Mouse (Mus musculus) brain, embryonic 18.5 days (tissue): ENCODE data around the gene Btbd9.

Experiments used
- DNase-seq: peaks from one replicate; pipeline ENCODE4 v3.0.0-alpha.2; 2012; ENCODE audit warnings: low read depth, low spot score

Gene Btbd9

DNA sequence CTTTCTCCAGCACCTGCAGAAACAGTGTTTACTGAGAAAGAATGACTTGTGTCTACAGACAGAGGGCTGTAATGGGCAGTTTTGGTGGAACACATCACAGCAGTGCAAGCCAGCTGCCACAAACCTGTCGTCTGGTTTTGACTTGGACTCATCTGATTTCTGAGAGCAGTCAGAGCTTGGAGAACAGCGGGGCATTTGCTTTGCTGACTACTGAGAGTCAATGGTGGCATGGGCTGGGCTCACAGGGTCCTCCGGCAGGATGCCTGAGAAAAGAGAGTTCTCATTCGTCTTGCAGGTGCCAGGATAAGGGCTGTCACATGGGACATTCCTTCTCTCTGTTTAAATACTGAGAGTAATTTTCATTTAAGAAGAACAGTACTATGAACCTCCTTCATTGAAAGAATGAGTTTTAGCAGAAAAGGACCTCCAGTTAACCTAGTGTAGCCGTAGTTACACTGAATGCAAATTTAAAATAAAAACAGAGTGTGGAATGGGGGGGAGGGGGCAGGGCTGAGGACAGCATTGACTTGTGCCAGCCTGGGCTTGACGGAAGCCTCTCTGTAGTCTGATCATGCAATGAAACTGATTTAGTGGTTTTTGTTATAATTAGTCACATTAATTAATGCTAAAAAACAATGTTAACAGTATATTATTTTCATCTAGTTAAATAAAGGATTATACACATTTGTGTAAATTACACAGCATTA lies 122.0 kb downstream of the Btbd9 start:
- no peak for DNase-seq

DNA sequence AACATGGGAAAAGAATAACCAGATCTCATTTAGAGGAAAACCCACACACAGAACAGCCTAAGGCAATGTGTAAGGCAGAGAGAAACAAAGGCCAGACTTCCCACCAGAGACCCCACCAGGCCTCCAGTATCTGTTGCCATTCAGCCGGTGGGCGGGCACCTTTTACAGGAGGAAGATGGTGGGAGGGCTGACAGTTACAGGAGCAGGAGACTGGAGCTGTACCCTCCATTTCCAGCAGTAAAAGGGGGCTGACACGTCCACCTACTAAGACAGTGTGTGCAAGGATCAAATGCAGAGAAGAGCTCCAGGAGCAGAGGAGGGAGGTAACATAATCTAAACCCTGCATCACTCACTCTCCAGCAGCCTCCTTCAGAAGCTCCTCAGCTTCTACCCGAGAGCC lies 123.0 kb downstream of the Btbd9 start:
- no peak for DNase-seq

DNA sequence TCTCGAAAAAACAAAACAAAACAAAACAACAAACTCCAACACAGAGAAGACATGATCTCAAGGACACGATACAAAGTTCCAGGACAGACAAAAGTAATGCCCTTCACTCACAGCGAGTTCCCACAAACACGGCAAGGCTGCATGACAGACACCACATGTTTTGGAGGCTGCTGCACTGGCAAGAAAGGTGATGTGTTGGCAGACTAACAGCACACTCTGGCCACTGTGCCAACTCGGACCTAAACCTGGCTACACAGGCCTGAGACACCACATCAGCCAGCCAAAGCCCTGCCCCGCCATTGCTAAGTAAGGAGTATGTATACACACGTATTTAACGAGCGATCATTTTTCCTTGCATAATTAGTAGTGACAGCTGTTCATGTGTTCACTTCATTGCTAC lies 123.9 kb downstream of the Btbd9 start:
- DNase-seq, result no peak

DNA sequence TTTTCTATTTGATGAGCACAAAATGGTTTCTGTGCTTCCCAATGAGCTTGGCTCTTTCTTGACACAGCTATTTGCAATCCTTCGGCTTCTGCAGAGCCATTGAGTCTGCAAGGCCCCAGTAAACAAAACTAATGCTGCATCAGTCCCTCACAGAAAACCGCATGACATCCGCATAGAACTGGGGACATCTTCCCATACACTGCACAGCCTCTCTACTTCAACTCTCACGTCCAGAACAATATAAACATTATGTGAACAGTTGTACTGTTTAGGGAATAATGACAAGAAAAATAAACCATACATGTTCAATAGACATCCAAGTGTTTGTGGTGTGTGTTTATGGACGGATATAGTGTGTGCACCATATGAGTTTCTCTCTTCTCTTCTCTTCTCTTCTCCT lies 127.7 kb downstream of the Btbd9 start:
- no peak for DNase-seq

DNA sequence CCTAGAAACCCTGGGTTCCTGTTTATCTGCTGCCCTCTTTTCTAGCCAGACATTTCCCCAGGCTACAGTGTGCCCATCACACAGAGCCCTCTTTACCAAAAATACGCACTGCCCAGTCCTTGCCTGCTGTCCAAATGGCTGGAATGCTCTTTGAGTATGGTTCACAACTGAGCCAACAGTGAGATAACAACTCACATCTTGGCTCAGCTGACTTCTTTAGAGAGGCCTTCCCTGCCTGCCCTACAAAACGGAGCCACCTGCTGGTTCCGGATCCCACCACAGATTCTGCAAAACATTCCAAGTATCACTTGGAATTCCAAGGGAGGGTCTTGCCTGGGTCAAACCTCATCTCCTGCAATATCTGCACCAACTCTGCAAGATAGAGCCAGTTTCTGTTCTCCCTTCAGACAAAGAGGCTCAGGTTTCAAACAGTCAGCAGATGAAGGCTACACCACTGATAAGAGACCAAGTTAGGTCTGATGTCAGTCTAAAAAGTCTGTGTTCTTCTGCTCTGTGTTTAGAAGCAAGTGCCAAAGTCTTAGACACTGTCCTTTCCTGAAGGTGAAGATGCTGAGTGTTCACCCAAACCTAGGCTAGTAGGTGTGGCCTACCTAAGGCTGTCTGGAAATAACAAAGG lies 130.4 kb downstream of the Btbd9 start:
- no peak for DNase-seq

DNA sequence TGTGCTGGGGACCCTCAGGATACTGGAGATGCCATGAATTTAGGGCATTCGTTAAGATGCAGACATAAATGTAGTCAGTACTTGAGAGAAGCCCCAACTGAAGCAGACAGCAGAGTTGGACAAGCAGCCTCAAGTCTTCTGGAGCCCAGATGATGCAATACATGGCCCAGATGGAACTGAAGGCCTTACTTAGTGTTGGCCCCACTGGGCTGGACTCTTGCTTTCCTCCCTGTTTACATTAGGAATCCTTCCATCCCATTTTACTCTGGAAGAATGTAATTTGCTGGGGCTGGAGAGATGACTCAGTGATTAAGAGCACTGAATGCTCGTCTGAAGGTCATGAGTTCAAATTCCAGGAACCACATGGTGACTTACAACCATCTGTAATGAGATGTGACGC lies 136.6 kb downstream of the Btbd9 start:
- DNase-seq, result no peak

DNA sequence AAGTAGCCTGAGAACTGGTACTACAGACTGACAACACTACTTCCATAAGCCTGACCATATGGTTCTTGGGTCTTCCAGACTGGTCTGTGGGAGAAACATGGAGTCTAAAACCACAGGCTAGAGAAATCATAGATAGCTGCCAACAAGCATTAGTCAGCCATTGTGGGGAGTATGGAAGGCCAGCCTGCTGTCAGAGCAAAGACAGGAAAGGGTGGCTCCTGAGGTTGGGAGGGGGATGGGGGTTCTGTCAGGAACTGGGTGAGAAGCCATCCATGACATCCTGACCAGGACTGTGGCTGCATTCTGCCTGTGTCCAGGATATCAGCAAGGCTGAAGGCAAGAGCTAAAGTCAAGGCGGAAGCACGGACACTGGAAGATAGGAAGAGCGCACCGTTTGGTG lies 137.5 kb downstream of the Btbd9 start:
- DNase-seq, result no peak

DNA sequence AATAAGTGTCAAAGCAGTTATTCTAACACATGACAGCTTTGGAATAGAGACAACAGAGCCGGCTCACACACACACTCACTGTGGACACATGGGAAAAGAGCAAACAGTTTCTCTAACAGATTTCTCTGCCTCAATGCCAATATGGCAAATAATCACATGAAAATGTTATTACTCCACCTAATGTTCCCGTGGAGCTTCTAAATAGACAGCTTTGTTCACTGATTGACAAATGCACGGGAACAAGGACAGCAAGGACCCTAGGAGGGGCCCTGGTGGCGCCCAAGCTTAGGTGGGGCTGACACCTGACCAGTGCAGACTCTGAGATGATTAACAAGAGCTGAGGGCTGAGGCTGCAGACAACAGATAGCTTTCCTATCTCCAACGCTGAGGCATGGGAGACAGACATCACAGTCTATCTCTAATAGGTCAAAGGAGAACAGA lies 140.2 kb downstream of the Btbd9 start:
- no peak for DNase-seq

DNA sequence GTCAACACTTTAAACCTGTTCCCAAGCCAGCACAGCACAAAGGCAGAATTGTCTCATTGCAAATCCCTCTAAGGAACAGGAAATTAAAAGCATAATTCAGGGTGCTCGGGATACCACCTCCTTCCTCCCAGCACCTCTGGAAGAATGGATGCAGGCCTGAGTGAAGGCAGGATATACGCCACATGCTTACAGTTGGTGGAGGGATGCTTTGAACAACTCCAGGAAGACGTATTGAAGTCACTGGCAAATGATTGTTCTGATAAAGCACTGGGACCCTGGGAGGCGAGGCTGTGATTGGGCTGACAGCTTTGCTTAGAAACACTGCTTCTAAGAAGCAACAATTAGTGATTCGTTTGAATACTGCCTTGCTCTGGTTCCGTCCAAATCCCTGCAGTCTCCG lies 140.8 kb downstream of the Btbd9 start:
- DNase-seq, result no peak

DNA sequence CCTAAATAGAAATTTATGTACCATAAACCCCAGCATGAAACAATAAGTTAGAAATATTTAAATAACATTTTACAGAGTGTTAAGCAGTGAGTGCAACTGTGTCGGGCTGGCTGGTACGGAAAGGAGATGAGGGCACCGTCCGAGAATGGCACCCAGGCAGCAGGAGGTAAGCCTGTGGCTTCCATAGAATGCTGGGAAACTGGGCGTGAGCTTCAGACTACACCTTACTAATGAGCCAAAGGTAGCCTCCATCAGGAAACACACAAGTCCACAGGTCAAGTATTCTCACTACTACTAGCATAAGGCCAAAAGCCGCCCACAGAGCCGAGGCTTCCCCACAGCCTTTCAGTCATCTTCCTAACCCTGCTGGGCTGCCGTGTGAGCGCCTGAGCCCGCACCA lies 144.2 kb downstream of the Btbd9 start:
- DNase-seq, result no peak

DNA sequence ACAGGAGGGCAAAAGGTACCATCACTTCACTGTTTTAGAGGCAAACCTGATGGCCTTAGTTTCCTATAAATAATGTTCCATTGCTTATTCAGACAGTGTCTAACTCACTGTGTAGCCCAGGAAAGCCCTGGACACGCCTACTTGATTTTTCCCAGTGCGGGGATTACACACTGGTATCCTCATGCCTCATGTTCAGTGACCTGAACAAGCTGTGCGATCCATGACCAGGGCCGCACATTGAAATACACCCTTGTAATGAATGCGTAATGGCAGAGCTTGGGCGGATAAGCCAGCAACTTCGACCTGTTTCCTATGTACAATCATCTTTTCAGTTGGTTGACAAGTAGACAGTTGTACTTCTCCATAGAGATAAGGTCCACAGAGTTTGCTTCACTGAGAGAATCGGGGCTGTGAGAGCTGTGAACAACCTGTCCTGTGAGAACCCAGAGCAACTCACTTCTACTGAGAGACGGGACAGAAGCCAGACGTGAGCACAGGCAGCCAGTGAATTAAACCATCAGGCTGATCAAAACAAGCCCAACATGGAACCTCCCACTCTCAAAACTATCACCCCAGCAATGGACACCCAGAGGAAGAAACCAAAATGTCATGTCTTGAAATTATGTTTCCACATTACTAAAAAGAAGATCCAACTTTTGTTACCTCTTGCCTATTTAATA lies 145.2 kb downstream of the Btbd9 start:
- DNase-seq, result no peak

DNA sequence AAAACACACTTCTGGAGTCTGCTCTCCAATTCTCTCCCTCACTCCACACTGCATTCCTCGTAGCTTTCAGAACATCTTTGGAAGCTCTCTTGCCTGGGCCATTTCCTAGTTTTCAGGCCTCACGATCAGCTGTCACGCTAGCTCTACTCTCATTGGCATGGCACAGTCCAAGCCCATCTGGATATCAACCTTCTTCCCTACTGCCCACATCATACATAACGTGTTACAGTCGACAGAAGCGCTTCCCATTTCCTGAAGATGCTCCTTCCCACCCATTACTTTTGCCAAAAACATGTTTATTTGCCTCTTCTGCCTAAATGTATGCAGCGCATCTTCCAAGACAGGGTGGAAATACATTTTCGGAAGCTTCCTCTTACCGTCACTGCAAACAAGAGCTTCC lies 147.6 kb downstream of the Btbd9 start:
- no peak for DNase-seq

DNA sequence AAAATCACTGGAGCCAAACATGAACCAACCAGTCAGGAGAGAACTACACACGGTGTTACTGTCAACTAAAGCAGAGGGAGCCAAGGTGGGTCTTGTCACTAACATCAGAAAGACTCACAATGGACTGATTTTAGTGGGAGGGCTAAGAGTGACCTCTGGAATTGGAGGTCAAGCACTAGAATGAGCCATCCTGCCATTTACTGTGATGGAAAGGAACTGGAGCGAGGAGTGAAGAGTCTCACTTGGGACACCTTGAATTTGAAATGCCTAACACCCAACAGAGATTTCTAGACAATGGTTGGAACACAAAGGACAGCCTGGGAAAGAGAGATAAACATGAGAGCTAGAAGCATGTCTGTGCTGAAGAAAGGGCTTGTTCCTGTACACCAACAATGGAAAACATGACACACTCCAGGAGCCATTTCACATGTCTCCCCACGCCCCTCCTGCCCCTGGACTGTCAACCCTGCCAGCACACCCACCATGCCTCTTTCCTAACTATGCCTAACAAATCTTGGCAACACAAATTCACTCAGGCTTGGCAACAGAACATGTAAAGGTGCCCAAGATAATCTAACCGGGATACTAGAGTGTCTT lies 152.9 kb downstream of the Btbd9 start:
- DNase-seq, result no peak

DNA sequence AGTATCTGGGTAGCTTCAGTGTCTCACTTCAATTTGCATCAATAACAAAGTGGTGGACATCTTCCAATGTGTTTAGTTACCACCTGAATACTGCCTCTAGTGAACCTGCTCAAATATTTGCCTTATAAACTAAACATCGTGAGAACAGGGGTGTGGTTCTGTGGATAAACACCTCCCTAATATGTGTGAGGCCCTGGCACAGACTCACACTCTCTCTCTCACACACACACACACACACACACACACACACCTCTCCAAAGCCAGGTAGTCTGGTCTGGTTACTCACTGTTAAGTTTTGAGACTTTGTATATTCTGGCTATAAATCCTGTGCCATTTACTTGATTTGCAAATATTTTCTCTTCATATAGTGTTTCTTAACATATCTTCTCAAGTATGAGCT lies 154.0 kb downstream of the Btbd9 start:
- DNase-seq, result no peak

DNA sequence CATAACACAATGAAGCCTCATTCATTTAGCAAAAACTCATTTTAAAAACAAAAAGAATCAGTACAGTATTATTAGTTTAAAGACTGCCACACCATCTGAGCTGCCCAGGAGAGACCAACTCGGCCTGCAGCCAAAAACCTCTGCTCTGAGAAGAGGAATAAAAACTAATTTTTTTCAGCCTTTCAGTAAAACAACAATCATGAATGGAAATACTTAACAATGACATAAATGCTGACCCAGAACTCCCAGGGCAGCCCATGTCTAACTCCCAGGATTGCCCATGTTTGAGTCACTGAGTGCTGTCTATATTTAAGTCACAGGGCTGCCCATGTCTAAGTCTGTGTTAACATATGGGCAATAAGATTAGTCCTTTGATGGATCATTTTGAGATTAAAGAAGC lies 155.0 kb downstream of the Btbd9 start:
- no peak for DNase-seq

DNA sequence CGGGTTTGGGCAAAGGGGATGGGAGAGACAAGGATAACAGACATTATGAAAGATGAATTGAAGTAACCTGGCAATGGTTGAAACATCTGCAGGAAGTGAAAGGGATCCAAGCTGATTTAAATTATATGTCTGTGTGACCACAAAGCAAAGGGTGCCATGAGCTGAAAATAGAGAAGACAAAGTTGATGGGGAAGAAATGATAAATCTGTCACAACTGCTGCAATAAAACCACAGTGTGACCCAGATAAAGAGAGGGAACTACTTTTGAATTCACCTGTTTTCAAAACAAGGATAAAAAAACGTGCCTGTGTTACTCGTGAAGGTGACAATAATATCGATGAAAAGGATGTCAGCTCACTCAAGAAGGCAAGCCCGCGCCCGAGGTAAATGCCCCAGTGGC lies 156.8 kb downstream of the Btbd9 start:
- DNase-seq, result no peak

DNA sequence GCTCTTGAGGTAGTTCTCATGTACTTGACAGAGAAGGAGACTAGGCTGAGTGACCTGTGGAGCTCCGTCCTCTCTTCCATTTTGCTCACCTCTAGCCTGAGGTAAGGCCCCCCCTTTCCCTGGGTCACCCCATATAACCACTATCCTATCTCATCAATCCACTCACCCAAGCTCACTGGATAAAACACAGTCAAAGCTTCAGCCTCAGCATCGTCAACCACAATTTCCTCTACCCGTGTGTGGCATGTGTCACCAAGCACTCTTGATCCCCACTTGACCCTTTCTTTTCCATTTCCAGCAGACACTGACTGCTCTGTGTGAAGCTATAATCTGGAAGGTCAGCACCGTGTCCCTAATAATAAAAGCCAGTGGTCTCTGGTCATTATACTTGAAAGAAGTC lies 157.8 kb downstream of the Btbd9 start:
- DNase-seq, result no peak

DNA sequence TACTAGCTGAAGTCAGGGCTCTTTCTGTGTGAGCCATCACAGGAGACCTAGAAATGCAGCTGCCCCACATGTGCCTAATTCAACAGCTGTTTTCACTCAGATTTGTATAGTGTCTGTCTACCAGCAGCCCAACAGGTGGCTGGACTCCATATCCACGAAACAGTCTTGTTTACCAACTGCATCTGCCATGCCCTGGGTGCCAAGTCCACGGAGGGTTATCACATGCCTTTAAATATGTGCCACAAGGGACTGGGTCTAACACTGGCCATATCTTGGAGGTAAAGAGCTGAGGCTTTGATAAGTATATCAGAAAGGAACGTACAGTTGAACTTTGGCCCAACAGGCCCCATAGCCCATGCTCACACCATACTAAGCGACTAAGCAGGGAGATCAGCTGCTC lies 159.2 kb downstream of the Btbd9 start:
- no peak for DNase-seq

DNA sequence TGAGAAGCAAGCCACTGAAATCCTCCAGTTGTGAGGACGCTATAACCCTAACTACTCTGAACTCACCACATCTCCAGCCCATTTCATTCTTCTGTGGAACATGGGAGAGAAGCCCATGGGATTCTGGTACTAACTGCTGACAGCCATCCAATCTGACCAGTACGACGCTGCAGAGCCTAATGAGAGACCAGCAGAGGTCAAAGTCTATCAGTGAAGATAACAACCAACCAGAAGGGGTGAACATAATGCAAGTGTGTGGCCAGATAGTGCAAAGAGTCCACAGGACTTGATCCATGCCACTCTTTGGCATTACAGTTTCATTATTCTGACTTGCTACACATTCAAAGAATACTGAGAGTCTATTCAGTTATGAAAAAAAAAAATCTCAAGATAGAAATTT lies 160.6 kb downstream of the Btbd9 start:
- no peak for DNase-seq

DNA sequence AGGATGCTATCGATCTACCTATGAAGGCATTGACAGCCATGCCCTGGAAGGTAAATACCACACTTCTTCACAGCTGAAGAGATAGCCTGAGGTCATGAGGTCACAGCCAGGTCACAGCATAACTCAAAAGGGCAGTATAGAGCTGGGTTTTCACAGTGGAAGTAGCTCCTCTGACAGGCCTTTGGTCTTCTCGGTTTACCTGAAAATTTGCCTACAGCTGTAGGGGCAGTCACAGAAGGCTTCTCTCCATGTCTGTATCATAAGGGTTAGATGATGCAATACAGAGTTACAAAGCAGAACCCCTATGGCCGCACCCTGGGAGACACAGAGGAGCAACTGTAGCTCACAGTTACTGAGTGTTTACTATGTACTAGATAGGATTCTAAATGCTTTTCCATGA lies 163.3 kb downstream of the Btbd9 start:
- no peak for DNase-seq

DNA sequence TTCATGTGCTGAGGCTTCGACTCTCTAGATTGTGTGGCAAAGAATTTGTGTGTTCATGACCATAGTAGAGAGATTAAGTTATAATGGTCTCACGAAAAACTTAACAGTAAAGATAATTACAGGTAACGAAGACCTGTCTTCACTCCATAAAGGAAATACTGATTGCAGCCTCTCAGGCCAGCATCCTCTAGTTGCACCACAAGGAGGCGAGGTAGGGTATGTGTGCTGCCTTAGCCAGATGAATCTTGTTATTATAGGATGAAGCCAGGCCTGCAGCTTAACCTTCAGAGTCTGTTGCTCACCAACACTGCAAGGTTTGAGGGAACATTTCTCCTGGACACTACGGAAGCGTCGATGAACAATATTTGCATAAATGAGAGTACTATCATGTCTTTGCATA lies 170.3 kb downstream of the Btbd9 start:
- DNase-seq, result no peak

DNA sequence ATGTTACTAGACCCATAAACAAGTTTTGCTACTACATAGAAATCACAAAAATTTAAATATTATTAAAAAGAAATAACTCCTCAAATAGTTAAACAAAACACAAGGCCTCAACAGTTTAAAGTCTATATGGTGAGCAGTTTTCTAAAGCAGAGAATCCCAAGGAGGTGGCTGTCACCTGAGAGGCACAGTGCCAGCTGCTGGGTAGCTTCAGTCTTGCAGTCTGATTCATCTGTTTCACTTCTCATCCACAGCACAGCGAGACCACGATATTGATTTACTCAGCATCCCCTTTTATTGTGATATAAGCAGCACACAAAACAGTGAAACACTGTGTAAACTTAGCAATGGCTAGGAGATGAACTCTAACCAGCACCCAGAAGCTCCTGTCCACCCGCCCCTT lies 173.4 kb downstream of the Btbd9 start:
- DNase-seq, result no peak

DNA sequence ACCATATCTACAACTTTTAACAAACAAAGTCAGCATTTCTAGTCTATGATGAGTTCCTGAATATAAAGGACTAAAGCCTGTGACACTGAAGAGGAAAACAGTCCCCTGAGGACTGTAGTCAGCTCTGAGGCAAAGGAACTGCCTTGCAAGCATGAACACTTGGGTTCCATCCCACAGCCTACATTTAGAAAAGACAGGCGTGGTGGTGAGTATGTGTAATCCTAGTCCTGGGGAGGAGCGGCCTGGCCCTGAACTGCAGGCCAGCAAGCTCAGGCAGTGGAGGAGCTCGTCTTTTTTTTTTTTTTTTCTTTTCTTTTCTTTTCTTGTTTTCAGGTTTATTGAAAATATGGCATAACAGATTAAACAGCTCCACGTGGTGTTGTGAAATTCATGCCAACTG lies 181.0 kb downstream of the Btbd9 start:
- no peak for DNase-seq
